Mouse (Mus musculus) megakaryocyte, adult 5-6 weeks (primary cell): ENCODE measurements around the gene Lrrc10b. TPM values are rescaled to one million over a fixed set of nuclear protein-coding genes. Genes with fewer than 3 reads are reported as not detected.

Experiments used
- ATAC-seq: 2 replicates; pipeline ENCODE4 v1.8.0; 2016; ENCODE audit warnings: mild to moderate bottlenecking, inconsistent platforms; ENCODE audit not compliant: poor library complexity, severe bottlenecking
- total RNA-seq, 2 experiments: library from RNA; stranded (forward) in 1 of 2; stranded (reverse) in 1 of 2; fragments of 153-499, 151-499 nt in 1 of 2; fragments of 221-1000, 200-1000 nt in 1 of 2; gene quantifications; 2 replicates each; pipeline versions ENCODE4 v1.2.3 to v1.2.4; 2015 to 2017

Lrrc10b gene
- total RNA-seq, 2 experiments from 2014 or later = not detected

- ATAC-seq = no peak
Measured at GRCm38 (mm10) chr19:10413701-10414242, 43.5 kb downstream of the Lrrc10b start.

Other genes starting within 250 kb of the Lrrc10b start
- gene Myrf, start 216.7 kb downstream of the Lrrc10b start, total RNA-seq (2015) = 0.22 and 0.27 TPM in 2 replicates
- gene Myrf, start 216.7 kb downstream of the Lrrc10b start, total RNA-seq (2017) = 0.04 TPM in 1 of 2 replicates, not detected in the other
- not detected in 2 replicates for gene Dagla, start 152.6 kb downstream of the Lrrc10b start, total RNA-seq (2015)
- gene Dagla, start 152.6 kb downstream of the Lrrc10b start, total RNA-seq (2017) = not detected in 2 replicates
- not detected in 2 replicates for gene Syt7, start 68.4 kb downstream of the Lrrc10b start, total RNA-seq (2015)
- not detected in 2 replicates for gene Syt7, start 68.4 kb downstream of the Lrrc10b start, total RNA-seq (2017)
- gene Ppp1r32, start 25.5 kb upstream of the Lrrc10b start, total RNA-seq (2015) = 0.29 TPM in 1 of 2 replicates, not detected in the other
- 0.37 TPM in 1 of 2 replicates, not detected in the other for gene Ppp1r32, start 25.5 kb upstream of the Lrrc10b start, total RNA-seq (2017)
- 56.3 and 57.1 TPM in 2 replicates for gene Cpsf7, start 67.8 kb upstream of the Lrrc10b start, total RNA-seq (2015)
- gene Cpsf7, start 67.8 kb upstream of the Lrrc10b start, total RNA-seq (2017) = 35.9 and 42.2 TPM in 2 replicates
- 46.9 and 51.5 TPM in 2 replicates for gene Sdhaf2, start 68.7 kb upstream of the Lrrc10b start, total RNA-seq (2015)
- gene Sdhaf2, start 68.7 kb upstream of the Lrrc10b start, total RNA-seq (2017) = 54.6 and 55.9 TPM in 2 replicates
- gene Tmem216, start 98.8 kb upstream of the Lrrc10b start, total RNA-seq (2015) = 19.1 and 27.3 TPM in 2 replicates
- gene Tmem216, start 98.8 kb upstream of the Lrrc10b start, total RNA-seq (2017) = 16.5 and 18.7 TPM in 2 replicates
- gene Cyb561a3, start 119.7 kb upstream of the Lrrc10b start, total RNA-seq (2015) = 37.2 and 38.8 TPM in 2 replicates
- gene Cyb561a3, start 119.7 kb upstream of the Lrrc10b start, total RNA-seq (2017) = 36.1 and 38.3 TPM in 2 replicates
- gene Tmem138, start 119.9 kb upstream of the Lrrc10b start, total RNA-seq (2015) = 14.1 and 16.7 TPM in 2 replicates
- 2.1 and 4.0 TPM in 2 replicates for gene Tmem138, start 119.9 kb upstream of the Lrrc10b start, total RNA-seq (2017)
- gene Ddb1, start 147.9 kb upstream of the Lrrc10b start, total RNA-seq (2015) = 45.1 and 49.1 TPM in 2 replicates
- gene Ddb1, start 147.9 kb upstream of the Lrrc10b start, total RNA-seq (2017) = 156 and 175 TPM in 2 replicates
- gene Tkfc, start 148.2 kb upstream of the Lrrc10b start, total RNA-seq (2015) = 4.8 and 5.6 TPM in 2 replicates
- gene Tkfc, start 148.2 kb upstream of the Lrrc10b start, total RNA-seq (2017) = 2.2 and 3.7 TPM in 2 replicates
- gene Vwce, start 176.7 kb upstream of the Lrrc10b start, total RNA-seq (2015) = 0.23 TPM in 1 of 2 replicates, not detected in the other
- gene Vwce, start 176.7 kb upstream of the Lrrc10b start, total RNA-seq (2017) = not detected in 2 replicates
- not detected in 2 replicates for gene Pga5, start 220.6 kb upstream of the Lrrc10b start, total RNA-seq (2015)
- 0.20 TPM in 1 of 2 replicates, not detected in the other for gene Pga5, start 220.6 kb upstream of the Lrrc10b start, total RNA-seq (2017)
- 21.9 and 22.5 TPM in 2 replicates for gene Vps37c, start 231.3 kb upstream of the Lrrc10b start, total RNA-seq (2015)
- 15.2 and 17.8 TPM in 2 replicates for gene Vps37c, start 231.3 kb upstream of the Lrrc10b start, total RNA-seq (2017)